Mouse (Mus musculus) granulocyte monocyte progenitor cell, adult 5-6 weeks (primary cell): ENCODE data around the gene Gm12258. TPM values are rescaled to one million over a fixed set of nuclear protein-coding genes. Genes with fewer than 3 reads are reported as not detected.

Source experiments
- ATAC-seq: replicated peaks from 2 replicates; pipeline ENCODE4 v1.8.0; 2016; ENCODE audit warnings: mild to moderate bottlenecking, moderate TSS enrichment, inconsistent platforms; ENCODE audit not compliant: poor library complexity, severe bottlenecking
- total RNA-seq, 2 experiments: library from RNA; stranded (forward) in 1 of 2; stranded (reverse) in 1 of 2; fragments of 200-712, 200-1000 nt in 1 of 2; fragments of >200 nt in 1 of 2; fragmentation: Nextera tagmentation in 1 of 2; gene quantifications; 2 replicates each; pipeline ENCODE4 v1.2.3; 2014 to 2017

Gm12258 gene
- total RNA-seq, 2 experiments from 2014 or later: 0.67 to 4.1 TPM

DNA sequence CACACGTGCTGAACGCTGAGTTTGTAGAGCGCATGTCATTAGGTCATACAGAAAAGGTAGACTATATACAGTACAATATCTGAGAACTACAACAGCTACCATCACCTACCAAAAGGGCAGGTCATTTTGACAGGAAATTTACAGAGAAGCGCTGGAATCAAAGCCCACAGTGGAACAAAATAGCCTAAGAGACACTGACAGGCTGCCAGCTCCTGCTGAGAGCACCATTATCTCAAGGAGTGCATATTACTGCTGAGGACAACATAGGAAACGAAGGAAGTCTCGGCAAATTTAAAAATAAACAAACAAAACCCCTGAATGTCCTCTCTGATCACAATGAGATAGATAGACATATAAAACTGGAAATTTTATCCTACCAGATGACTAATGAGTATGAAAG lies 50.5 kb downstream of the Gm12258 start:
- ATAC-seq: no peak

DNA sequence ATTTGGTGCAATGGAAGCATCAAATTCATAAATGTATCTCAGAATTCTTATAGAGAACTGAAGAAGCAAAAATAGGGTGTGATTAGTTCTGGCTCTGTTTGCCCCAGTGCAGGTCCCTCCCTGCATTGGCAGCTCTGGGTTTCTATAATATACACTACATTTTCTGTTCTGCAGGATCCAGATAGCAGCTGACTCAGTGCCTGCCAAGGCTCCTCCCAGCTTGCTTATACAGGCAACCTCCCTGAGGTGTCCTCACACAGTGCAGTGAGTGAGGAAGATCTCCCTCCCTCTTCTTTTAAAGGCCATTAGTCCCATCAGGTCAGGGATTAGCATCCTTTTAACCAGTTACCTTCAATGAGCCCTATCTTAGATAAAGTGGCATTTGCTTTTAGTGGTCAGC lies 54.1 kb downstream of the Gm12258 start:
- no peak for ATAC-seq

DNA sequence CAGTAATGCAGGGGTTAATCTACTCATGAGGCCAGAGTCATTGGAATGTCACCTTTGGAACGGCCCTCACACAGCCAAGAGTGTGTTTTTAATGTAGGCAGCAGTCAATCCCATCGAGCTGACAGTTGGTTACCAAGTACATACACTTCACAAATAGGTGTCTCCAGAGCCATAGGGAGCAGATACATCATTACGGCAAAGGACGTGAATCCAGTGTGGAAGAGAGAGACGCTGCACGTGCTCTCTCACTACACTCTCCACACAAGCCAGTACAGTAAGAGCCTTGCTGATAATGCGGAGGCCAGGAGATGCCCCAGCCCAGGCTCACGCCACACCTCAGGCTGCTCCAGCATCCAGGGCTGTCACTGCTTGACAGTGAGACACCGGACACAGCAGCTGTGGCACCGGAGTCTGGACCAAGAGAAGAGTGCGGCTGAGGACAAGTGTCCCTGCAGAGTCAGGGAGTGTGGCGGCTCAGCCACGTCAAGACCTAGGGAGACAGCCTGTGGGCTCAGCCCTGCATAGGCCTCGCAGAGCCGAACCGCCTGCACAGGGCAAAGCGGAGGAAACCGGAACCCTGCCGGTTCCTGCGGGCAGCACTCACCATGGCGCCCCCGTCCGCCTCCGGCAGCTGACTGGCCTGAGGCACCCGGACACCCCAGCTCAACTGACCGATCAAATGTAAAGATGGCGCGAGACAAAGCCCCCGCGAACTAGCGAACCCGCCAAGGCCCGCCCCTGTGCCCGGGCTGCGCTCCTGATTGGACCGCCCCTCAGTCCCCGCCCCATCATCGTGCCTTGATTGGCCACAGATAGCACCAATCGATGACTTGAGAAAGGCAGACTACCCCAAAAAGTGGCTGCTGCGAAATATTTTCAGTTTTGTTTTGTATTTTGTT lies 56.8 kb downstream of the Gm12258 start, which contains the start of gene Zfp39:
Gene Zfp39, minus strand, starts transcription at position 715 of the 899 bp plus-strand sequence.
- peak; percentile 96 for ATAC-seq

DNA sequence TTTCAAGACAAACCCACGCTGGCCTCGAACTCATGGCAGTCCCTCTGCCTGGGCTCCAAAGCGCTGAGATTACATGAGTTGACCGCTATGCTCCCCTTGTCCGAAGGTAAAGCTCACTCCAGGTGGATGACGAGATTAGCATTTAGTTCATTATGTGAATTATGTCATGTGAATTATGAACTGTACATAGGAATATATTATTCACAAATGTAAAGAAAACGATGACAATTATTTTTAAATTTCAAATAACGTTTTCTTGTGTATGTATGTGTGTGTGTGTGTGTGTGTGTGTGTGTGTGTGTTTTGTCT lies 57.4 kb downstream of the Gm12258 start:
- ATAC-seq: no peak

DNA sequence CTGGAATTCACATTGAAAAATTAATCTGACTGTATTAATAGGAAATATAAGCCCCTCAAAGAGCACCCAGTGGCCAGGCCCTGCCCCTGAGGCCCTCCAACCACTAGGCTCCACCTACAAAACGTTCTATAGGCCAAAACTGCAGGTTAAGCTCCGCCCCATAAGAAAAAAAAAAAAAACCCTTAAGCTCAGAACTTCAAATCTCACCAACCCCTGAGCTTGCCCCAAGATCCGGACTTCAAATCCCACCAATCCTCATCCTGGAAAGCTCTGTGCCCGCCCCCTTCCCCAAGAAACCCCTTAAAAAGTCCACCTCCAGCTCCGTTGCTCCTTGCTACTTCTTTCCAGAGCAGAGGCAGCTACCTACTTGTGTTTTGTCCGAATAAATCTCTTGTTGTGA lies 57.9 kb downstream of the Gm12258 start:
- ATAC-seq: peak; percentile 23; the same call in 1 of the 2 replicates

Other genes starting within 250 kb of the Gm12258 start
- gene 2210407C18Rik, start 231.1 kb upstream of the Gm12258 start, total RNA-seq (2014; fragmentation: Nextera tagmentation): not detected in 2 replicates
- not detected in 2 replicates for gene 2210407C18Rik, start 231.1 kb upstream of the Gm12258 start, total RNA-seq (2017)
- gene Olfr323, start 216.7 kb upstream of the Gm12258 start, total RNA-seq (2014; fragmentation: Nextera tagmentation): not detected in 2 replicates
- not detected in 2 replicates for gene Olfr323, start 216.7 kb upstream of the Gm12258 start, total RNA-seq (2017)
- gene Trim58, start 206.7 kb upstream of the Gm12258 start, total RNA-seq (2014; fragmentation: Nextera tagmentation): 1.4 and 1.6 TPM in 2 replicates
- gene Trim58, start 206.7 kb upstream of the Gm12258 start, total RNA-seq (2017): 0.31 and 0.56 TPM in 2 replicates
- not detected in 2 replicates for gene Olfr322, start 188.4 kb upstream of the Gm12258 start, total RNA-seq (2014; fragmentation: Nextera tagmentation)
- not detected in 2 replicates for gene Olfr322, start 188.4 kb upstream of the Gm12258 start, total RNA-seq (2017)
- gene Olfr320, start 166.1 kb upstream of the Gm12258 start, total RNA-seq (2014; fragmentation: Nextera tagmentation): not detected in 2 replicates
- not detected in 2 replicates for gene Olfr320, start 166.1 kb upstream of the Gm12258 start, total RNA-seq (2017)
- gene Olfr319, start 148.0 kb upstream of the Gm12258 start, total RNA-seq (2014; fragmentation: Nextera tagmentation): not detected in 2 replicates
- gene Olfr319, start 148.0 kb upstream of the Gm12258 start, total RNA-seq (2017): not detected in 2 replicates
- gene Olfr318, start 123.1 kb upstream of the Gm12258 start, total RNA-seq (2014; fragmentation: Nextera tagmentation): not detected in 2 replicates
- not detected in 2 replicates for gene Olfr318, start 123.1 kb upstream of the Gm12258 start, total RNA-seq (2017)
- not detected in 2 replicates for gene Olfr317, start 107.9 kb upstream of the Gm12258 start, total RNA-seq (2014; fragmentation: Nextera tagmentation)
- not detected in 2 replicates for gene Olfr317, start 107.9 kb upstream of the Gm12258 start, total RNA-seq (2017)
- not detected in 2 replicates for gene Olfr316, start 94.4 kb upstream of the Gm12258 start, total RNA-seq (2014; fragmentation: Nextera tagmentation)
- not detected in 2 replicates for gene Olfr316, start 94.4 kb upstream of the Gm12258 start, total RNA-seq (2017)
- not detected in 2 replicates for gene Olfr315, start 74.0 kb upstream of the Gm12258 start, total RNA-seq (2014; fragmentation: Nextera tagmentation)
- gene Olfr315, start 74.0 kb upstream of the Gm12258 start, total RNA-seq (2017): not detected in 2 replicates
- not detected in 2 replicates for gene Olfr314, start 64.2 kb upstream of the Gm12258 start, total RNA-seq (2014; fragmentation: Nextera tagmentation)
- not detected in 2 replicates for gene Olfr314, start 64.2 kb upstream of the Gm12258 start, total RNA-seq (2017)
- gene Fam183b, start 45.2 kb upstream of the Gm12258 start, total RNA-seq (2014; fragmentation: Nextera tagmentation): not detected in 2 replicates
- not detected in 2 replicates for gene Fam183b, start 45.2 kb upstream of the Gm12258 start, total RNA-seq (2017)
- not detected in 2 replicates for gene Olfr313, start 32.2 kb upstream of the Gm12258 start, total RNA-seq (2014; fragmentation: Nextera tagmentation)
- gene Olfr313, start 32.2 kb upstream of the Gm12258 start, total RNA-seq (2017): not detected in 2 replicates
- not detected in 2 replicates for gene Olfr312, start 17.9 kb upstream of the Gm12258 start, total RNA-seq (2014; fragmentation: Nextera tagmentation)
- not detected in 2 replicates for gene Olfr312, start 17.9 kb upstream of the Gm12258 start, total RNA-seq (2017)
- gene Olfr311, start 7.9 kb upstream of the Gm12258 start, total RNA-seq (2014; fragmentation: Nextera tagmentation): not detected in 2 replicates
- gene Olfr311, start 7.9 kb upstream of the Gm12258 start, total RNA-seq (2017): not detected in 2 replicates
- gene 2810021J22Rik, start 20.1 kb downstream of the Gm12258 start, total RNA-seq (2014; fragmentation: Nextera tagmentation): 2.8 and 3.8 TPM in 2 replicates
- 2.1 and 2.5 TPM in 2 replicates for gene 2810021J22Rik, start 20.1 kb downstream of the Gm12258 start, total RNA-seq (2017)
- gene Zfp39, start 57.1 kb downstream of the Gm12258 start, total RNA-seq (2014; fragmentation: Nextera tagmentation): 14.5 and 16.7 TPM in 2 replicates
- 7.2 and 9.5 TPM in 2 replicates for gene Zfp39, start 57.1 kb downstream of the Gm12258 start, total RNA-seq (2017)
- gene Btnl10, start 70.8 kb downstream of the Gm12258 start, total RNA-seq (2014; fragmentation: Nextera tagmentation): not detected in 2 replicates
- 0.13 TPM in 1 of 2 replicates, not detected in the other for gene Btnl10, start 70.8 kb downstream of the Gm12258 start, total RNA-seq (2017)
- gene Rnf187, start 91.8 kb downstream of the Gm12258 start, total RNA-seq (2014; fragmentation: Nextera tagmentation): 78.6 and 79.3 TPM in 2 replicates
- 60.0 and 82.2 TPM in 2 replicates for gene Rnf187, start 91.8 kb downstream of the Gm12258 start, total RNA-seq (2017)
- not detected in 2 replicates for gene Hist3h2ba, start 101.8 kb downstream of the Gm12258 start, total RNA-seq (2014; fragmentation: Nextera tagmentation)
- gene Hist3h2ba, start 101.8 kb downstream of the Gm12258 start, total RNA-seq (2017): 1.5 and 2.3 TPM in 2 replicates
- gene Hist3h2a, start 107.5 kb downstream of the Gm12258 start, total RNA-seq (2014; fragmentation: Nextera tagmentation): 9.3 and 14.0 TPM in 2 replicates
- gene Hist3h2a, start 107.5 kb downstream of the Gm12258 start, total RNA-seq (2017): 234 and 237 TPM in 2 replicates
- gene Trim17, start 107.5 kb downstream of the Gm12258 start, total RNA-seq (2014; fragmentation: Nextera tagmentation): not detected in 2 replicates
- 0.13 TPM in 1 of 2 replicates, not detected in the other for gene Trim17, start 107.5 kb downstream of the Gm12258 start, total RNA-seq (2017)
- gene Trim11, start 130.9 kb downstream of the Gm12258 start, total RNA-seq (2014; fragmentation: Nextera tagmentation): 29.0 and 32.3 TPM in 2 replicates
- gene Trim11, start 130.9 kb downstream of the Gm12258 start, total RNA-seq (2017): 29.1 and 30.5 TPM in 2 replicates